Mouse (Mus musculus): ENCODE results near the gene Vmn2r39.
"Not testable (repeated sequence)": the region's sequence is repeated elsewhere in the genome, so short reads cannot be mapped to it uniquely, and the experiment has no call there.

GRCm38 (mm10) chr7:9065353-9065752, 34.8 kb upstream of the Vmn2r39 start:
- TF ChIP-seq CTCF (IDR thresholded peaks at IDR 0.05; ENCODE audit: borderline replicate concordance, extremely low read depth, insufficient read depth, insufficient read length); POLR2A (IDR thresholded peaks at IDR 0.05; ENCODE audit: borderline replicate concordance, extremely low read depth, insufficient read depth, insufficient read length, poor library complexity, severe bottlenecking): not testable (repeated sequence)

All from brain, embryonic 14.5 days (tissue).